Mouse (Mus musculus) 416B (cell line): ENCODE measurements at regions not wholly inside any gene's neighbourhood (a gene's known extent, or its start where the extent isn't known, plus 50 kb on each side); places are given as distances from the start of the nearest gene placed in this dataset.
A peak's percentile ranks its signal among the peaks of the same experiment; 100 is the strongest.

Experiments used
- DNase-seq: peaks from one replicate; pipeline ENCODE4 v3.0.0; 2011; ENCODE audit warnings: low read depth

GRCm38 (mm10) chrX:23556271-23556670 lies 136.6 kb upstream of the Wdr44 start:
- DNase-seq, result no peak

GRCm38 (mm10) chrX:23565581-23565980 lies 127.3 kb upstream of the Wdr44 start:
- peak; percentile 31 for DNase-seq
